Mouse (Mus musculus): Measurements from ENCODE around the gene Zfp541. TPM values are rescaled to one million over a fixed set of nuclear protein-coding genes. Genes with fewer than 3 reads are reported as not detected.
A peak's percentile ranks its signal among the peaks of the same experiment; 100 is the strongest.

Gene Zfp541
- polyA plus RNA-seq, 1 experiment from 2014 or later = not detected

GRCm38 (mm10) chr7:16033059-16033458, 28.6 kb upstream of the Zfp541 start:
- H3K4me1 ChIP-seq = 0 out of 2 replicates have a peak, but pooled peaks cover 10% of the 10 kb centered on the region
- peaks cover 14% of the 10 kb centered on the region; the same call in 1 of the 2 replicates for H3K9me3 ChIP-seq (replicated peaks)
- DNase-seq (ENCODE audit: low spot score) = no peak
- H3K4me3 ChIP-seq = no peak overlapping the region
- H3K27ac ChIP-seq (replicated peaks) = no peak overlapping the region
- no peaks in the 10 kb centered on the region for H3K27me3 ChIP-seq (ENCODE audit: low read depth, poor library complexity, severe bottlenecking)
- WGBS = 95% methylated on average over 1 of the region's 1 CpGs
- H3K36me3 ChIP-seq = peaks cover 59% of the 10 kb centered on the region

DNA sequence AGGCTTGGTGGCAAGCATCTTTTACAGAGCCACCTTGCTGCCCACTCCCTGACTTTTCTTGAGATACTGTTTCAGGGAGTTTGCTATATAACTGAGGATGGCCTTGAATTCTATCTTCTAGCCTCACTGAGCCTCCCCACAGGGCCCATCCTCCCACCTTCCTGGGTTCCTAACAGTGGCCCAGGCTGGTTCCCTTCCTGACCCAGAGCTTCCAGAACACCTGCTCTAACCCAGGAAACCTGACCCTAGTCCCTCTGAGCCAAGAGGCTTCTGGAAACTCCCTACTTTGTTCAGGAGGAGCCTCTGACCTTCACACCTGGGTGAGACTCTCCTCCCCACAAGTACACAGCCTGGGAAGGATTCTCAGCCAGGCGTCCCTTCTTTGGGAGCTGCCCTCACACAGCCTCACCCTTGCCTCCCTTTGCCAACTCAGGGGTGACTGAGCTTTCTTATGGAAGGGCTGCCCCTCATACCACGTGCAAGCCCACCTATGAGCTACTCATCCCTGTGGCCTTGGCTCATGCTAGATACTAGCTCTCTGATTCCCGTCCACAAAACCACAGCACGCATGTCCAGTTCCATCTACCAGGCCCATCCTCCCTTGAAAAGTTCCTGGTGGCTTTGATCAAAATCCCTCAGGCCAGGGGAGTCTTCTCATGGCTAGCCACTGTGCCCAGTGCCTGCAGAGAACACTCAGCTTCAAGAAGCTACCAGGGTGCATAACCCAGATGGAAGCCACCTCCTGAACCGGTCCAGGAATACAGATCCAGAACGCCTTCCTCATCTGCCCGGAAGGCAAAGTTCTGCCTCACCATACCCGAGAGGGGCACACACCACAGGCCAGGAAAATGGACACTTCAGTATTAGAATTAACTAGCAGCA, 27.8 kb upstream of the Zfp541 start:
- Histone ChIP-seq H3K4me1 (0 out of 2 replicates have a peak, but pooled peaks cover 5% of the 10 kb centered on the region), H3K4me3 (no peak overlapping the region), H3K27me3 (ENCODE audit: low read depth, poor library complexity, severe bottlenecking) (no peaks in the 10 kb centered on the region), H3K36me3 (peaks cover 57% of the 10 kb centered on the region), H3K9me3 (replicated peaks) (peaks cover 14% of the 10 kb centered on the region; the same call in 1 of the 2 replicates), H3K27ac (replicated peaks) (no peak overlapping the region)
- DNase-seq (ENCODE audit: low spot score) = no peak
- 93% methylated on average over 8 of the region's 8 CpGs for WGBS

DNA sequence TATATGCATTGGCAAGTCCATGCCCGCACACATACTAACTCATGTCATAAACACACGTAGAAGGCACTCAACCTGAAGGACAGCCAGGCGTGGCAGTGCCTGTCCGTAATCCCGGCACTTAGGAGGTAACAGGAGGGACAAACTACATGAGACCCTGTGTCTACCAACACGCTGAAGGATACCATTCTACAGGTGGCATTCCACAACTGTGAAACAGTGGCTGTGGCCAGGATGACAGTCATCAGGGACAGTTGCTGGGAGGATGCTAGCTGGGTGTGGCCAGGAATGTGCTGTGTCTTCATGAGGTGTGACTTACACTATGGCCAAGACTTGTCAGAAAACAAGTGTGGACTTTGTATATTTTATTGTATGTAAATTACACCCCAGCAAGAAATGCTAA, 24.6 kb upstream of the Zfp541 start:
- H3K27me3 ChIP-seq (ENCODE audit: low read depth, poor library complexity, severe bottlenecking) = no peaks in the 10 kb centered on the region
- peaks cover 42% of the 10 kb centered on the region for H3K36me3 ChIP-seq
- peaks cover 6% of the 10 kb centered on the region; the same call in 1 of the 2 replicates for H3K9me3 ChIP-seq (replicated peaks)
- no peak for DNase-seq (ENCODE audit: low spot score)
- no peaks in the 10 kb centered on the region for H3K4me1 ChIP-seq
- no peak overlapping the region for H3K27ac ChIP-seq (replicated peaks)
- no peak overlapping the region for H3K4me3 ChIP-seq
- WGBS = 94% methylated on average over 6 of the region's 6 CpGs

DNA sequence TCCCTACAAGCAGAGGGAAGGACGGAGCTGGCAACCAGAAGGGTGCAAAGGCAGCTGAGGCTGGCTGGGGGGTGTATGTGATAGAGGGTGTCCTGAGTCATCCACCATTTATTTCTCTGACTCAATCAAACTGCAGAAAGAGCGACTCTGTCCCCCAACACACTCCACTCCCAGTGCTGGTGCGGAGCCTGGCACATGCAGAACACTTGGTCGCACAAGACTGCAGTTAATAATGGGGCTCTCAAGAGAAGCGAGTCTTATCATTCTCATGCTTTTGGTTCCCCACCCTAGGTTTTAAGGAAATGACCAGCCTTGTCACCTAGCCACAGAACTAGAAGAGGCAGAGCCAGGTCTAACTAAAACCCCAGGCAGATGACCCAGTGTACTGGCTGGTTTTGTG, 22.3 kb upstream of the Zfp541 start:
- Histone ChIP-seq H3K27ac (replicated peaks) (no peak overlapping the region), H3K27me3 (ENCODE audit: low read depth, poor library complexity, severe bottlenecking) (no peaks in the 10 kb centered on the region), H3K4me3 (no peak overlapping the region), H3K4me1 (peaks cover 17% of the 10 kb centered on the region), H3K9me3 (replicated peaks) (no peaks in the 10 kb centered on the region), H3K36me3 (peaks cover 37% of the 10 kb centered on the region; the same call in 1 of the 2 replicates)
- DNase-seq (ENCODE audit: low spot score) = no peak
- 95% methylated on average over 5 of the region's 5 CpGs for WGBS

DNA sequence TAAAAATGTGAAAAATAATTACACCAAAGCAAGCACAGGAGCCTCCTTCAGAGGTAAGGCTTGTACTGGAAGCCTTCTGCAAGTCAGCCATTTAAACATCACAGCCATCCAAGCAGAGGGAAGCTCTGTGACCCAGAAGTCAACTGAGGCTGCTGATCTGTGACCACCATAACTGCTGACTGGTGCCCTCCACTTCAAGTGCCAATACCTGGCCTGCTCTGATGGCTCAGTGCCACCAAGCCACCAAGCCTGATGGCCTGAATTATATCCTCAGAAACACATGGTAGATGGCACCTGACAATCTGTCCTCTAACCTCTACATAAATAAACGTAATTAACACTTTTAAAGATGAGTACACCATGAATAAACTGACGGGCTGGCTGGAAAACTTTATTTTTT, 20.4 kb upstream of the Zfp541 start:
- H3K27me3 ChIP-seq (ENCODE audit: low read depth, poor library complexity, severe bottlenecking) = no peaks in the 10 kb centered on the region
- H3K9me3 ChIP-seq (replicated peaks) = no peaks in the 10 kb centered on the region
- H3K36me3 ChIP-seq = peaks cover 37% of the 10 kb centered on the region; the same call in 1 of the 2 replicates
- H3K4me1 ChIP-seq = peaks cover 35% of the 10 kb centered on the region
- no peak for DNase-seq (ENCODE audit: low spot score)
- no peak overlapping the region for H3K27ac ChIP-seq (replicated peaks)
- no peak overlapping the region for H3K4me3 ChIP-seq
- WGBS = 87% methylated on average over 2 of the region's 2 CpGs

GRCm38 (mm10) chr7:16042850-16043775, 18.5 kb upstream of the Zfp541 start:
- no peak for DNase-seq (ENCODE audit: low spot score)
- peaks cover 39% of the 10 kb centered on the region for H3K4me1 ChIP-seq
- 80% methylated on average over 10 of the region's 10 CpGs for WGBS
- no peak overlapping the region for H3K27ac ChIP-seq (replicated peaks)
- peaks cover 31% of the 10 kb centered on the region; the same call in 1 of the 2 replicates for H3K36me3 ChIP-seq
- H3K27me3 ChIP-seq (ENCODE audit: low read depth, poor library complexity, severe bottlenecking) = no peaks in the 10 kb centered on the region
- H3K9me3 ChIP-seq (replicated peaks) = no peaks in the 10 kb centered on the region
- no peak overlapping the region for H3K4me3 ChIP-seq

GRCm38 (mm10) chr7:16043861-16044435, 17.7 kb upstream of the Zfp541 start:
- peak overlapping the region; percentile 76 for H3K27ac ChIP-seq (replicated peaks)
- peak overlapping the region; percentile 97 for H3K4me3 ChIP-seq
- no peak for DNase-seq (ENCODE audit: low spot score)
- WGBS = 51% methylated on average over 3 of the region's 3 CpGs
- no peaks in the 10 kb centered on the region for H3K9me3 ChIP-seq (replicated peaks)
- H3K4me1 ChIP-seq = peaks cover 45% of the 10 kb centered on the region
- no peaks in the 10 kb centered on the region for H3K27me3 ChIP-seq (ENCODE audit: low read depth, poor library complexity, severe bottlenecking)
- peaks cover 24% of the 10 kb centered on the region; the same call in 1 of the 2 replicates for H3K36me3 ChIP-seq

- WGBS = 43% methylated on average over 5 of the region's 5 CpGs
- no peak for DNase-seq (ENCODE audit: low spot score)
Measured at GRCm38 (mm10) chr7:16044531-16044930, 17.1 kb upstream of the Zfp541 start.

GRCm38 (mm10) chr7:16045538-16045937, 16.1 kb upstream of the Zfp541 start:
- peak overlapping the region; percentile 100 for H3K27ac ChIP-seq (replicated peaks)
- no peaks in the 10 kb centered on the region for H3K27me3 ChIP-seq (ENCODE audit: low read depth, poor library complexity, severe bottlenecking)
- peaks cover 19% of the 10 kb centered on the region; the same call in 1 of the 2 replicates for H3K36me3 ChIP-seq
- 68% methylated on average over 2 of the region's 2 CpGs for WGBS
- no peaks in the 10 kb centered on the region for H3K9me3 ChIP-seq (replicated peaks)
- DNase-seq (ENCODE audit: low spot score) = no peak
- peaks cover 59% of the 10 kb centered on the region for H3K4me1 ChIP-seq
- peak overlapping the region; percentile 97 for H3K4me3 ChIP-seq

More at GRCm38 (mm10) chr7:16044531-16044930, 17.1 kb upstream of the Zfp541 start:
- Histone ChIP-seq H3K9me3 (replicated peaks) (no peaks in the 10 kb centered on the region), H3K4me3 (peak overlapping the region; percentile 97), H3K36me3 (peaks cover 19% of the 10 kb centered on the region; the same call in 1 of the 2 replicates), H3K27me3 (ENCODE audit: low read depth, poor library complexity, severe bottlenecking) (no peaks in the 10 kb centered on the region), H3K27ac (replicated peaks) (peak overlapping the region; percentile 100), H3K4me1 (peaks cover 51% of the 10 kb centered on the region)

DNA sequence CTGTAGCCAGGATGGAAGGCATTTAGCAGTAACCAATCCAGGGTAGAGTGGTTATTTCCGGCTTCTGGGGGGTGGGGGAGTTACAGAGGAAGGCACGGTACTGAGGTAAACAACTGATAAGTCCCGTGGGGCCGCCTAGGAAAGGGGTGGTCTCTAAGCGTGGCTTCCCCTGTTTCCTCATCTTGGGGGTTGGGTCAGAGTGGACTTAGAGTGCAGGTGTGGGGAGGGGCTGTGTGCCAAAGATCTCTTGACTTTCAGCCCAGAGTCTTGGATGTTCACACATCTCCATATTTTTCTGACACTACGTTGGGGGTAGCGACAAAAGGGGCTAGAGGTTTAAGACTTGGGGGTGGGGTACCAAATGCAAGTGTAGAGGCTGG, 15.5 kb upstream of the Zfp541 start:
- Histone ChIP-seq H3K27ac (replicated peaks) (peak overlapping the region; percentile 100), H3K4me1 (peaks cover 59% of the 10 kb centered on the region), H3K27me3 (ENCODE audit: low read depth, poor library complexity, severe bottlenecking) (no peaks in the 10 kb centered on the region), H3K4me3 (peak overlapping the region; percentile 97), H3K9me3 (replicated peaks) (no peaks in the 10 kb centered on the region), H3K36me3 (peaks cover 19% of the 10 kb centered on the region; the same call in 1 of the 2 replicates)
- WGBS = 7% methylated on average over 7 of the region's 7 CpGs
- no peak for DNase-seq (ENCODE audit: low spot score)

DNA sequence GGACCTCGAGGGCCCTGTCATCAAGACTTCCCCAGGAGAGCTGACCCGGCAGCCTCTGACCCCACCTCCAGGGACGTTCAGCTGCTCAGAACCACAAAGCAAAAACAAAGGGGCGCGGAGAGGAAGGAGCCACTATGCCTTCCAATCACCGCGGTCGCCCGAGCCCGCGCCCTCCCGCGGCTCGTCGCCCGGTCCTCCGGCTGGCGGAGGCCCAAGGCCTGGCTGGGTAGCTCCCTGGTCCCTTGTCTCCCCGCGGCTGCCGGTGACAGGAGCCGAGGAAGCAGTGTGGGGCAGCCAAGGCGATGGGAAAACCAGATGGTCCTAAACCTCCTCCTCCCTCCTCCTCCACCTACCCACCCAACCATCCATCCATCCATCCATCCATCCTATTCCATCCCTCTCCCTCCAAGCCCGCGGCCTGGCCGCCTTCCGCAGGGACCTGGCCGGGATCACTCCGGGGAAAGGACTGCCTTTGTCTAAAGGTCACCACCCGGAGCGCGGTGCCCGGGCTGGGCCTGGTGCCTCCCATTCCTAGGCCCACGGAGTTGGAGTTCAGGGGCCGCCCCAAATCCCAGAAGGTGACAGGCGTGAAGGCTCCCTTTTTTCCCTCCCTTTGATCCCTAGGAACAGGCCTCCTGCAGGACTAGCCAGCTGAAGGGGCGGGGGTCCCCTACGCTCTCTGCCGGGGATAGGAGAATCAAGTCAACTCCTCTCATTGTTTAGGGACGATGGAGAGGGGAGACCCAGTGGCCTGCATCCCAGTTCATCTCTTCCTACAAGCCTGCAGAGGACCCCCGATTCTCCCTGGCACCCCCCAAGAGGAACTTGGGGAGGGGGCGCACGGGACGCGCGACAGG, 14.9 kb upstream of the Zfp541 start:
- WGBS = under 1% methylated on average over 46 of the region's 46 CpGs
- peak overlapping the region; percentile 100 for H3K27ac ChIP-seq (replicated peaks)
- H3K36me3 ChIP-seq = peaks cover 19% of the 10 kb centered on the region; the same call in 1 of the 2 replicates
- no peaks in the 10 kb centered on the region for H3K9me3 ChIP-seq (replicated peaks)
- DNase-seq (ENCODE audit: low spot score) = peak; percentile 84
- H3K27me3 ChIP-seq (ENCODE audit: low read depth, poor library complexity, severe bottlenecking) = no peaks in the 10 kb centered on the region
- peaks cover 61% of the 10 kb centered on the region for H3K4me1 ChIP-seq
- H3K4me3 ChIP-seq = peak overlapping the region; percentile 97
